Mouse (Mus musculus) brain, embryonic 18.5 days (tissue): ENCODE measurements around the gene Chrnb4.

Source experiments
- DNase-seq: peaks from one replicate; pipeline ENCODE4 v3.0.0-alpha.2; 2012; ENCODE audit warnings: low read depth, low spot score

Chrnb4 gene

GRCm38 (mm10) chr9:55023326-55023725 is 25.3 kb downstream of the Chrnb4 start:
- no peak for DNase-seq

GRCm38 (mm10) chr9:55016926-55017325 is 31.7 kb downstream of the Chrnb4 start:
- no peak for DNase-seq

- no peak for DNase-seq
Measured at GRCm38 (mm10) chr9:55010588-55011350, 37.8 kb downstream of the Chrnb4 start.

GRCm38 (mm10) chr9:55009692-55010091 is 38.9 kb downstream of the Chrnb4 start:
- DNase-seq: no peak

- no peak for DNase-seq
Measured at GRCm38 (mm10) chr9:55003609-55004008, 45.0 kb downstream of the Chrnb4 start.

- DNase-seq: no peak
Measured at GRCm38 (mm10) chr9:54995645-54996044, 52.9 kb downstream of the Chrnb4 start.

- DNase-seq: no peak
Measured at GRCm38 (mm10) chr9:54994381-54994780, 54.2 kb downstream of the Chrnb4 start.

- no peak for DNase-seq
Measured at GRCm38 (mm10) chr9:54990362-54990761, 58.2 kb downstream of the Chrnb4 start.

GRCm38 (mm10) chr9:54982401-54982800 is 66.2 kb downstream of the Chrnb4 start:
- no peak for DNase-seq

GRCm38 (mm10) chr9:54981291-54982191 is 67.0 kb downstream of the Chrnb4 start:
- no peak for DNase-seq

- no peak for DNase-seq
Measured at GRCm38 (mm10) chr9:54980674-54981073, 67.9 kb downstream of the Chrnb4 start, which contains the start of gene Chrna5. Chrna5 (plus strand) TSS chr9:54980880.
